ENCODE assay signal across 1 mouse cellular context in genomic region chr2:53200164-53200885, GRCm38 (mm10).
A peak's percentile ranks its signal among the peaks of the same experiment; 100 is the strongest.
TF ChIP-seq lines count a peak whose summit lies in the region.

No protein-coding gene starts in this region.

TF ChIP-seq in MEL, 35 proteins besides CTCF, POLR2A, EP300 and RAD21 (continued from another document):
- TF ChIP-seq USF1 (IDR thresholded peaks at IDR 0.05; ENCODE audit: low read depth, low read length): 0 out of 2 replicates have a peak, but pooled peaks have one; percentile 7
- peak; percentile 36; the same call in 1 of the 2 replicates for TF ChIP-seq GATA1 (IDR thresholded peaks at IDR 0.05; ENCODE audit: low read depth, low read length)
- TF ChIP-seq TCF12 (IDR thresholded peaks at IDR 0.05; ENCODE audit: low read depth, low read length): peak; percentile 43; the same call in 1 of the 2 replicates
- no peak for TF ChIP-seq CHD2 (IDR thresholded peaks at IDR 0.05; ENCODE audit: low read length)
- peak; percentile 88 for TF ChIP-seq ETS1 (IDR thresholded peaks at IDR 0.05; ENCODE audit: low read depth, low read length)
- TF ChIP-seq MYB (IDR thresholded peaks at IDR 0.05; ENCODE audit: low read depth, low read length): no peak
- no peak for TF ChIP-seq ZKSCAN1 (IDR thresholded peaks at IDR 0.05; ENCODE audit: low read depth, low read length)
- TF ChIP-seq HCFC1 (IDR thresholded peaks at IDR 0.05; ENCODE audit: low read depth, low read length): no peak
